Comparison of ENCODE assay signal across 8 mouse cellular contexts in genomic region chr17:45871666-45872653, GRCm38 (mm10).
DNase-seq lines count a peak whose midpoint lies in the region; ATAC-seq and TF ChIP-seq lines count a peak whose summit lies in the region.

No protein-coding gene starts in this region.

- H3K4me1 ChIP-seq in MEL (ENCODE audit: control insufficient read depth in 1 of 2, insufficient read depth in 2 of 2, low read length in 2 of 2), result peaks cover 14 to 33% of the 10 kb centered on the region in 2 experiments; a peak in 3 of 4 replicates
- H3K4me1 ChIP-seq in intestine, embryonic 15.5 days (replicated peaks), result peaks cover 47% of the 10 kb centered on the region

- H3K27ac ChIP-seq in MEL (ENCODE audit: control insufficient read depth, low read depth, low read length), result peak overlapping the region; percentile 56; the same call in 1 of the 2 replicates
- peak overlapping the region; percentile 66 for H3K27ac ChIP-seq in intestine, embryonic 15.5 days

- H3K4me3 ChIP-seq in MEL (ENCODE audit: control insufficient read depth in 1 of 2, insufficient read depth in 1 of 2, low read depth in 2 of 2, low read length in 2 of 2), result peak overlapping the region; percentile 14 to 43; a peak in 3 of 4 replicates
- no peak overlapping the region for H3K4me3 ChIP-seq in intestine, embryonic 15.5 days (replicated peaks)

- peak overlapping the region; percentile 55 for H3K9ac ChIP-seq in MEL (ENCODE audit: control insufficient read depth, low read depth, low read length, poor library complexity, severe bottlenecking)
- no peak overlapping the region for H3K9ac ChIP-seq in intestine, embryonic 15.5 days

- H3K27me3 ChIP-seq in MEL (ENCODE audit: control insufficient read depth in 1 of 2, insufficient read depth in 2 of 2, low read length in 2 of 2), result peaks cover 0 to 2% of the 10 kb centered on the region in 2 experiments; a peak in 1 of 4 replicates
- 0 out of 2 replicates have a peak, but pooled peaks cover 3% of the 10 kb centered on the region for H3K27me3 ChIP-seq in intestine, embryonic 15.5 days (replicated peaks)

- peak; percentile 90 for DNase-seq in heart, adult 11 months
- DNase-seq in heart, postnatal 25 days (ENCODE audit: low spot score), result no peak
- DNase-seq in MEL (ENCODE audit: low read depth, low spot score), result peak; percentile 19
- no peak for DNase-seq in left cerebral cortex, postnatal 14 days (ENCODE audit: low spot score in 2 of 2)
- no peak for DNase-seq in adrenal gland, postnatal 10 days
- no peak for DNase-seq in layer of hippocampus, postnatal 25 days (ENCODE audit: extremely low spot score in 1 of 2, low spot score in 1 of 2)

- TF ChIP-seq CTCF in MEL (IDR thresholded peaks at IDR 0.05 in 2 of 3, conservative IDR thresholded peaks at IDR 0.05 in 1 of 3; ENCODE audit: control insufficient read depth in 1 of 3, insufficient read depth in 1 of 3, low read depth in 2 of 3, low read length in 3 of 3, poor library complexity in 1 of 3, severe bottlenecking in 1 of 3), result no peak

- no peak for TF ChIP-seq RAD21 in MEL (IDR thresholded peaks at IDR 0.05; ENCODE audit: low read depth, low read length)

- H3K4me2 ChIP-seq in intestine, embryonic 15.5 days (replicated peaks), result peak overlapping the region; percentile 43

- TF ChIP-seq EP300 in MEL (IDR thresholded peaks at IDR 0.05; ENCODE audit: low read depth in 1 of 2, low read length in 2 of 2), result no peak; a peak in 1 of 4 replicates

- no peaks in the 10 kb centered on the region for H3K9me3 ChIP-seq in MEL (replicated peaks; ENCODE audit: insufficient read depth, low read length)
- H3K9me3 ChIP-seq in intestine, embryonic 15.5 days, result no peaks in the 10 kb centered on the region

- intact Hi-C loops in heart, postnatal 25 days (cut with DNase I), result no loop called here
- intact Hi-C loops in left cerebral cortex, postnatal 14 days (cut with DNase I), result no loop called here

- TF ChIP-seq POLR2A in MEL (IDR thresholded peaks at IDR 0.05; ENCODE audit: control insufficient read depth in 1 of 2, insufficient read depth in 1 of 2, low read depth in 1 of 2, low read length in 2 of 2, poor library complexity in 1 of 2), result no peak

- peaks cover 0 to 21% of the 10 kb centered on the region in 2 experiments; a peak in 2 of 4 replicates for H3K36me3 ChIP-seq in MEL (ENCODE audit: control insufficient read depth in 1 of 2, insufficient read depth in 2 of 2, low read length in 2 of 2)
- H3K36me3 ChIP-seq in intestine, embryonic 15.5 days, result no peaks in the 10 kb centered on the region

- H3K79me2 ChIP-seq in MEL (ENCODE audit: control insufficient read depth, insufficient read depth, low read length, poor library complexity), result no peaks in the 10 kb centered on the region

- 38% methylated on average over 22 of the region's 22 CpGs for WGBS in intestine, embryonic 15.5 days

- ATAC-seq in intestine, embryonic 15.5 days, result peak; percentile 64
- ATAC-seq in megakaryocyte progenitor cell, adult 5-6 weeks (replicated peaks; ENCODE audit: poor library complexity), result peak; percentile 58

TF ChIP-seq in MEL, 35 proteins besides CTCF, POLR2A, EP300 and RAD21:
- no peak for TF ChIP-seq NELFE (IDR thresholded peaks at IDR 0.05; ENCODE audit: low read depth, low read length)
- no peak for TF ChIP-seq MAZ (IDR thresholded peaks at IDR 0.05; ENCODE audit: low read depth, low read length)
- no peak for TF ChIP-seq MYB (IDR thresholded peaks at IDR 0.05; ENCODE audit: low read depth, low read length)
- no peak for TF ChIP-seq ZC3H11A (IDR thresholded peaks at IDR 0.05; ENCODE audit: low read depth, low read length)
- TF ChIP-seq MEF2A (IDR thresholded peaks at IDR 0.05; ENCODE audit: extremely low read depth, insufficient replicate concordance, low read depth, low read length, poor library complexity, severe bottlenecking), result no peak
- TF ChIP-seq TBP (IDR thresholded peaks at IDR 0.05; ENCODE audit: low read depth, low read length), result no peak
- no peak for TF ChIP-seq GABPA (IDR thresholded peaks at IDR 0.05; ENCODE audit: low read depth, low read length)
- TF ChIP-seq MXI1 (IDR thresholded peaks at IDR 0.05; ENCODE audit: low read depth, low read length), result no peak
- no peak for TF ChIP-seq E2F4 (IDR thresholded peaks at IDR 0.05; ENCODE audit: borderline replicate concordance, low read depth, low read length)
- no peak for TF ChIP-seq TAL1 (IDR thresholded peaks at IDR 0.05; ENCODE audit: low read length)
- TF ChIP-seq BHLHE40 (IDR thresholded peaks at IDR 0.05; ENCODE audit: borderline replicate concordance, low read depth, low read length), result no peak
- TF ChIP-seq MAX (IDR thresholded peaks at IDR 0.05; ENCODE audit: low read length), result no peak
- no peak for TF ChIP-seq RCOR1 (IDR thresholded peaks at IDR 0.05; ENCODE audit: low read depth, low read length)
- no peak for TF ChIP-seq ZNF384 (IDR thresholded peaks at IDR 0.05; ENCODE audit: low read depth, low read length)
- no peak; the same call in 1 of the 2 replicates for TF ChIP-seq POLR2AphosphoS2 (IDR thresholded peaks at IDR 0.05; ENCODE audit: low read length)
- no peak for TF ChIP-seq GATA1 (IDR thresholded peaks at IDR 0.05; ENCODE audit: low read depth, low read length)

Comparison
In these comparisons a context has a peak if more than half of its experiments do, and no peak if none do; other contexts are left out.
1. DNase-seq: peak in heart, adult 11 months (single experiment) and MEL (single experiment); none in heart, postnatal 25 days (single experiment), left cerebral cortex, postnatal 14 days (0 of 2), adrenal gland, postnatal 10 days (single experiment) and layer of hippocampus, postnatal 25 days (0 of 2).